Mouse (Mus musculus) forebrain, embryonic 11.5 days (tissue): ENCODE results near the gene Lim2. TPM values are rescaled to one million over a fixed set of nuclear protein-coding genes. Genes with fewer than 3 reads are reported as not detected.
"Not testable (repeated sequence)": the region's sequence is repeated elsewhere in the genome, so short reads cannot be mapped to it uniquely, and the experiment has no call there.

Experiments
- ATAC-seq: fragments of 200-750 bp; cut with Nextera tagmentation; replicated peaks from 2 replicates; pipeline ENCODE4 v1.8.0; 2017; ENCODE audit warnings: moderate TSS enrichment; ENCODE audit not compliant: low FRiP score
- DNase-seq: peaks from one replicate; pipeline ENCODE4 v3.0.0-alpha.2; 2017; ENCODE audit warnings: low spot score
- H3K27ac ChIP-seq: fragments of 300-500 bp; sonication (generic); 2 replicates; pipeline ENCODE4 v1.5.1; 2014; ENCODE audit warnings: low read depth, low read length
- H3K27me3 ChIP-seq: fragments of 300-500 bp; sonication (generic); 2 replicates; pipeline ENCODE4 v1.6.1; 2014; ENCODE audit warnings: mild to moderate bottlenecking, low read length, mixed read lengths; ENCODE audit not compliant: control insufficient read depth, insufficient read depth
- H3K36me3 ChIP-seq: fragments of 300-500 bp; sonication (generic); 2 replicates; pipeline ENCODE4 v1.6.1; 2014; ENCODE audit warnings: mild to moderate bottlenecking, low read length, moderate library complexity, mixed read lengths; ENCODE audit not compliant: control insufficient read depth, insufficient read depth
- H3K4me1 ChIP-seq: fragments of 300-500 bp; sonication (generic); replicated peaks from 2 replicates; pipeline ENCODE4 v1.6.1; 2014; ENCODE audit warnings: low read length, mixed read lengths; ENCODE audit not compliant: control insufficient read depth, insufficient read depth
- H3K4me2 ChIP-seq: fragments of 300-500 bp; sonication (generic); 2 replicates; pipeline ENCODE4 v1.6.1; 2014; ENCODE audit warnings: low read depth, mild to moderate bottlenecking, low read length, moderate library complexity, mixed read lengths; ENCODE audit not compliant: severe bottlenecking
- H3K4me3 ChIP-seq: fragments of 300-500 bp; sonication (generic); 2 replicates; pipeline ENCODE4 v1.5.1; 2014; ENCODE audit warnings: low read depth, low read length
- H3K9ac ChIP-seq: fragments of 300-500 bp; sonication (generic); 2 replicates; pipeline ENCODE4 v1.6.1; 2014; ENCODE audit warnings: low read length
- H3K9me3 ChIP-seq: fragments of 300-500 bp; sonication (generic); 2 replicates; pipeline ENCODE4 v1.6.1; 2016; ENCODE audit warnings: low read length, mixed read lengths; ENCODE audit not compliant: control insufficient read depth
- WGBS: fragments of 180-500 bp; shearing (Covaris S2); extraction: QIAGEN DNeasy Blood & Tissue Kit; methylation state at CpG from one replicate; pipeline ENCODE4 v1.1.7; 2014; 5-methylcytosine and 5-hydroxymethylcytosine counted together
- polyA plus RNA-seq: library from polyadenylated mRNA; unstranded; fragments of >200 nt; fragmentation: Nextera tagmentation; extraction: Ambion mirVana; gene quantifications from 2 replicates; pipeline ENCODE4 v1.2.1, GENCODE M21; 2014

Gene Lim2
- polyA plus RNA-seq, result not detected in 2 replicates

DNA sequence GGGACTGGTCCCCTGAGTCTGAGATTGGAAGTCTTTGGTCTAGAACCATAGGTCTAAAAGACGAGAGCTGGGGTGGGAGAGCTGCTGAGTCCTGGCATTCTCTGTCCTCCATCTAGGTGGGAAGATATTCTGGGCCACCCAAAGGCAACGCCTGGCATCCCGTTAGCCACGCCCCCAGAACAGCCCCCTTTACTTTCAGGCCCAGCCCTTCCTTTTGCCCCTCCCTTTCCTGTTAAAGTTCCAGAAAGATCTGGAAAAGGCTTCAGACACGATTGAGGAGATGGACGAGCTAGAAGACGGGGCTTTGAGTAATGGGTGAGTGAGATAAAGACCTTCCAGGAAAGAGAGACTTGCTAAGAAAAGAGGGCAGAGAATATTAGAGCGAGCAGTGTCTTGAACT lies at the start of gene Lim2:
Lim2 (plus strand) TSS at position 265 of the 400 bp plus-strand sequence.
- ATAC-seq (no peak), DNase-seq (no peak)
- H3K4me2 ChIP-seq, result no peak within 1 kb of the TSS
- no peak within 1 kb of the TSS for H3K9ac ChIP-seq
- H3K4me1 ChIP-seq, result no peaks in the 10 kb centered on the region
- no peaks in the 10 kb centered on the region; the same call in 1 of the 2 replicates for H3K9me3 ChIP-seq
- H3K36me3 ChIP-seq, result no peaks in the 10 kb centered on the region
- H3K4me3 ChIP-seq, result no peak within 1 kb of the TSS
- 89% methylated on average over 8 of the region's 8 CpGs for whole genome bisulfite sequencing
- no peak within 1 kb of the TSS for H3K27ac ChIP-seq
- no peaks in the 10 kb centered on the region for H3K27me3 ChIP-seq

DNA sequence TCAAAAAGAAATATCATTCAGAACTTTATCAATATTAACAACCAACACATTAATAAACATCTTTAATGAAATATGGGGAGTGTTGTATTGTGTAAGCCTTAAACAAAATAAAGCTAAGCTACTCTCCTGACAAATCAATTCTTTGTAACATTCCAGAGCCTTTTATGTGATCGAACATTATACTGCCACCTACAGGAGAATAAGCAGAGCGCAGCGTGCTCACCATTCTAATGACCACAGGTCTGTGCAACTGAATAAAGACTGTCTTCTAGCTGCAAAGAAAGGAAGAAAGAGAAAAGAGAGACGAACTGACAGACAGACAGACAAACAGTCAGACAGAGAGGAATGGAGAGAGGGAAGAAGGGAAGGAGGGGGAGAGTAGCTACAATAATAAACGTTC lies 49.2 kb upstream of the Lim2 start:
- H3K9me3 ChIP-seq, result no peaks in the 10 kb centered on the region
- no peak overlapping the region for H3K4me3 ChIP-seq
- H3K9ac ChIP-seq, result no peak overlapping the region
- H3K4me1 ChIP-seq, result no peaks in the 10 kb centered on the region
- no peaks in the 10 kb centered on the region for H3K36me3 ChIP-seq
- 17% methylated on average over 5 of the region's 5 CpGs for WGBS
- H3K4me2 ChIP-seq, result no peak overlapping the region
- H3K27me3 ChIP-seq, result no peaks in the 10 kb centered on the region
- ATAC-seq, result no peak
- no peak overlapping the region for H3K27ac ChIP-seq
- peak; percentile 62 for DNase-seq

DNA sequence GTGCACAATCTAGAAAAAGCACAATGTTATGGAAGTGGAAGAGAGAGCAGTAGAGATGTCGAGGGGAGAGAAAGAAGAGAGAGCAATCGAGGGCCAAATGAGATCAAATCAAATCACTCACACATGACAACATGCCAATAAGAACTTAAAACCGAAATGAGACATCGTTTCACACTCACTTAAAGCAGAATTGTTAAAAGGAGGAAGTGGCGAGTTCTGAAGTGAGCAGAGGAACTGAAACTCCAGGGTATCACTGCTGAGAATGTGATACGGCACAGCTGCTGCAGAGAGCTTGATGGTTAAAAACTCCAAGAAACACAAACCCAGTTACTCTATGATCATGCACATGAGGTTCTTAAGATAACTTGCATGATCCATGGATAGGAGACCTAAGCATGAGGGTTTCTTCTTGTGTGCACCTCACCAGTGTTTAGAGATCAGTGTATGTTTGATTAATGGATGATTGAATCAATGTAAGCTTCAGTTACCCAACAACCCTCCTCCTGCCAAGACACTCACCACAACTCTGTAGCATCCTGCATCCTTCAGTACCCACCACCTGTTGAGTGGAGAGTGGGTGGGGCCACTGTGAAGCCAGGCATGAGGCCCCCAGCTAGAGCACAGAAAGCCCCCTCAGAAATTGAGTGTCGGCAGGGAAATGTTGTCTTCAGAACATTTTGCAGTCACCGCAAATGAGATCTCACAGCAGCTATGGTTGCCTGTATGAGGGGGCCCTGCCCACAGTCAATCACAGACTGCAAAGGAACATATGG lies 34.9 kb upstream of the Lim2 start:
- no peaks in the 10 kb centered on the region for H3K9me3 ChIP-seq
- no peak overlapping the region for H3K4me3 ChIP-seq
- WGBS, result 80% methylated on average over 8 of the region's 8 CpGs
- DNase-seq (no peak), ATAC-seq (no peak)
- no peaks in the 10 kb centered on the region for H3K36me3 ChIP-seq
- no peaks in the 10 kb centered on the region for H3K4me1 ChIP-seq
- no peaks in the 10 kb centered on the region for H3K27me3 ChIP-seq
- no peak overlapping the region for H3K9ac ChIP-seq
- no peak overlapping the region for H3K27ac ChIP-seq
- H3K4me2 ChIP-seq, result no peak overlapping the region

DNA sequence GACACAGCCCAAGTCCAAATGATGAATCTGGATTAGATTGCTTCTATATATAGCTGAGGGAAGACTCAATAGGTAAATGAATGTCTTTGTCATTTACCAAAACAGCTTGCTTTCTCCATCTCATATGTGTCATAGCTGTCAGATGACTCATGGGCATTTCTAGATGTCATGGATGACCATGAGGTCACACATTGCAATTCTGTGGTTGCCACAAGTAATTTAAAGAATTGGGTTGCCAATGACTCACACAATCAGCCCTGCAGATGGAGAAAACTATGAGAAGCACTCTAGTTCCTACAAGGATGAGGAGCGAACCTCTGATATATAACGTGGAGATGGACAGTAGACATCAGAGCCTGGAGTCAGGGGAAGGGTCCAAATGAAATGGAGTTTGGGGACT lies 28.0 kb upstream of the Lim2 start:
- Histone ChIP-seq H3K9ac (no peak overlapping the region), H3K27me3 (no peaks in the 10 kb centered on the region), H3K4me3 (no peak overlapping the region), H3K9me3 (no peaks in the 10 kb centered on the region), H3K4me2 (no peak overlapping the region), H3K36me3 (no peaks in the 10 kb centered on the region), H3K4me1 (no peaks in the 10 kb centered on the region), H3K27ac (no peak overlapping the region)
- DNase-seq (no peak), ATAC-seq (no peak)
- 81% methylated on average over 2 of the region's 2 CpGs for WGBS

DNA sequence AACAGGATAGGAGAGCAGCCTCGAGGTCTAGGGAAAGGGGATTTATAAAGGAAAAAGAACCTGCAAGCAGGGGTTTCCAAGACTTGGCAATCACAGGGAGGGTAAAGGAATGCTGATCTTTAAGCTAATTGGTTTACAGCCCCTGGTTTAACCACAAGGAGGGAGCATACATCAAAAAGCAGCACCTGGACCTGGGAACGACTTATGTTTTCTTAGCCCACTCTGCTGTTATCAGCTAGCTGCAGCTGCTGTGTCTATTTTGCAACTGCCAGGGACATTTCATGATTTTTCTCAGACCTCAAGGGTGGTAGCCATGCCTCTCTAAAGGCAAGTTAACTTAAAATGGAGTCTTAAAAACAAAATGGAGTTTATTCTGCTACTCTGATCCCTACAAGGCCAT lies 24.8 kb upstream of the Lim2 start:
- H3K36me3 ChIP-seq, result no peaks in the 10 kb centered on the region
- 52% methylated on average over 2 of the region's 2 CpGs for WGBS
- ATAC-seq (no peak), DNase-seq (no peak)
- no peaks in the 10 kb centered on the region for H3K27me3 ChIP-seq
- H3K4me1 ChIP-seq, result no peaks in the 10 kb centered on the region
- H3K4me3 ChIP-seq, result no peak overlapping the region
- H3K27ac ChIP-seq, result no peak overlapping the region
- no peak overlapping the region for H3K4me2 ChIP-seq
- no peaks in the 10 kb centered on the region for H3K9me3 ChIP-seq
- no peak overlapping the region for H3K9ac ChIP-seq

DNA sequence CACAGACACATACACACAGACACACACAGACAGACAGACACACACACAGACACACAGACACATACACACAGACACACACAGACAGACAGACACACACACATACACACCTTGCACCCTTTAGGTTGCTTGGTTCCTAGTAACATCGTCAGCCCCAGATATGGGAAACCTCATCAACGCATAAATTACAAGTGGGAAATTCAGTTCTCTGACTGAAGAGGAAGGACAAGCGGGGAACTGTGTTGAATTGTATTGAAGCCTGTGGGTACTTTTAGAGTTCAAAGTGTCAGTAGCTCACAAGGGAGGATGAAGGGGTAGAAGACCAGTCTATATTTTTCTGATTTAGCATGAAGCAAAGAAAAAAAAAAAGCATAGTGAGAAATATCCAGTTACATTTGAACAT lies 19.9 kb upstream of the Lim2 start:
- DNase-seq, result no peak
- no peak overlapping the region for H3K4me3 ChIP-seq
- H3K4me1 ChIP-seq, result no peaks in the 10 kb centered on the region
- 74% methylated on average over 3 of the region's 3 CpGs for WGBS
- no peak overlapping the region for H3K9ac ChIP-seq
- no peak for ATAC-seq
- H3K27me3 ChIP-seq, result no peaks in the 10 kb centered on the region
- no peak overlapping the region for H3K27ac ChIP-seq
- H3K36me3 ChIP-seq, result no peaks in the 10 kb centered on the region
- H3K9me3 ChIP-seq, result no peaks in the 10 kb centered on the region
- no peak overlapping the region for H3K4me2 ChIP-seq

DNA sequence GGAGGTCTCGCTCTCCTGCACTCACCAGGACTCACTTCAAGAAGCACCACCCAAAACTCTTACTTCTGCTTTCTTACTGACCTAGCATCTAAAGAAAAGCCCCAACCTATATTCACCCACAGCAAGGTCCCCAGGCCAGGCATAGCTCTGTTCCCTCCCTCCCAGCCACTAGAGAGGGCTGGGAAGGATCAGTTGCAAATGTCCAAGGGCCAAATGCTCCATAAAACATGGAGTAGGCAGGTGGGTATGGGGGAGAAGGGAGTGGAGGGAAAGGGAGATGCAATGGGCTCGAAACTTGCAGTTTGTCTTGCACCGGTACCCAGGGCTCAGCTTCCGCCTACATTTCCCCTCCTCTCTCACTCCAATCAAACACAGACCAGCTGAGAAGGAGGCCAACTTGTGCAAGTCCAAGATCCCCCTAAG lies 19.3 kb upstream of the Lim2 start, which contains the start of gene Siglecg:
Siglecg (plus strand) TSS at position 74 of the 423 bp plus-strand sequence.
- WGBS, result 91% methylated on average over 4 of the region's 4 CpGs
- Histone ChIP-seq H3K9ac (no peak within 1 kb of the TSS), H3K27me3 (no peaks in the 10 kb centered on the region), H3K27ac (no peak within 1 kb of the TSS), H3K9me3 (no peaks in the 10 kb centered on the region), H3K4me1 (no peaks in the 10 kb centered on the region), H3K4me3 (no peak within 1 kb of the TSS), H3K36me3 (no peaks in the 10 kb centered on the region), H3K4me2 (no peak within 1 kb of the TSS)
- DNase-seq, result no peak
- ATAC-seq, result no peak

DNA sequence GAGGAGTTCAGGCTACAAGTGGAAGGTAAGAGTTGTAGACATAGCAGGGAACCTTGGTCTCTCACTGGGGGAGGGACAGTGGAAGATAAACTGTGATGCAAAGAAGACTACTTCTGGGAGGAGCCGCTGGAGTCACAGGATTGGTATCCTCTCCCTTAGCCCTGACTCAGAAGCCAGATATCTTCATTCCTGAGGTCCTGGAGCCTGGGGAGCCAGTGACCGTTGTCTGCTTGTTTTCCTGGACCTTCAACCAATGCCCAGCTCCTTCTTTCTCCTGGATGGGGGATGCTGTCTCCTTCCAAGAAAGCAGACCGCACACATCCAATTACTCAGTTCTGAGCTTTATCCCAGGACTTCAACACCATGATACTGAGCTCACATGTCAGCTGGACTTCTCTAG lies 18.4 kb upstream of the Lim2 start:
- Histone ChIP-seq H3K36me3 (no peaks in the 10 kb centered on the region), H3K4me2 (no peak overlapping the region), H3K9ac (no peak overlapping the region), H3K4me3 (no peak overlapping the region), H3K27me3 (no peaks in the 10 kb centered on the region), H3K4me1 (no peaks in the 10 kb centered on the region), H3K9me3 (no peaks in the 10 kb centered on the region), H3K27ac (no peak overlapping the region)
- 92% methylated on average over 3 of the region's 3 CpGs for WGBS
- ATAC-seq (no peak), DNase-seq (no peak)

DNA sequence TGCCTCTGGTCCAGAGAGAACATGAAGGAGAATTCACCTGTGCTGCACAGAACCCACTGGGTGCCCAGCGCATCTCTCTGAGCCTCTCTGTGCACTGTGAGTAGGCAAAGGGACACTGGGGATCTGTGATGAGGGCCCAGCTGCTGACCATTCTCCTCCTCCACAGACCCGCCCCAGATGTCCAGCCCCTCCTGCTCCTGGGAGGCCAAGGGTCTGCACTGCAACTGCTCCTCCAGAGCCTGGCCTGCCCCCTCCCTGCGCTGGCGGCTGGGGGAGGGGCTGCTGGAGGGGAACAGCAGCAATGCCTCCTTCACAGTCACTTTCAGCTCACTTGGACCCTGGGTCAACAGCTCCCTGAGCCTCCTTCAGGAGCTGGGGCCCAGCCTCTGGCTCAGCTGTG lies 15.7 kb upstream of the Lim2 start:
- not testable (repeated sequence) for H3K9ac ChIP-seq, H3K27me3 ChIP-seq, H3K36me3 ChIP-seq, H3K9me3 ChIP-seq, H3K4me1 ChIP-seq, H3K4me3 ChIP-seq, H3K27ac ChIP-seq, ATAC-seq, H3K4me2 ChIP-seq, DNase-seq
- 25% methylated on average over 4 of the region's 4 CpGs for WGBS
